Mouse (Mus musculus): ENCODE measurements at regions not wholly inside any gene's neighbourhood (a gene's known extent, or its start where the extent isn't known, plus 50 kb on each side); places are given as distances from the start of the nearest gene placed in this dataset.
A peak's percentile ranks its signal among the peaks of the same experiment; 100 is the strongest.

DNA sequence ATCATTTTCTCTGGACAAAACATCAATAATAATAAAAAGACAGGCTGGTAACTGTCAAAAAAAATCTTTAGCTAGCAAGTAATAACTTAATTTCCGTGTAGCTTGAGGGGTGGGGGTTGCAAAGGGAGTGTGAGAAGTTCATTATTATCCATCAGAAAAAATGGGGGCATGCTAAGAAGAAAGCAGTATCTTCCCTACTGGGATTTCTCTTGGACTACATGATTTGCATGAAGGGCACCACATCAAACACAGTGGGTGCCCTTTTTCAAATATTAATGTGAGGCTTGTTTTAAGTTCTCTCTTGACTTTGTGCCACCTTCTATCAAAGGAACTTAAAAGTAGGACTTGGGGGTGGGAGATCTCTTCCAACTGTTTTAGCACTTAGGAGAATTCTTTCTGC lies 783.4 kb upstream of the Manea start:
- DNase-seq (ENCODE audit: low spot score in 2 of 2) = no peak

DNA sequence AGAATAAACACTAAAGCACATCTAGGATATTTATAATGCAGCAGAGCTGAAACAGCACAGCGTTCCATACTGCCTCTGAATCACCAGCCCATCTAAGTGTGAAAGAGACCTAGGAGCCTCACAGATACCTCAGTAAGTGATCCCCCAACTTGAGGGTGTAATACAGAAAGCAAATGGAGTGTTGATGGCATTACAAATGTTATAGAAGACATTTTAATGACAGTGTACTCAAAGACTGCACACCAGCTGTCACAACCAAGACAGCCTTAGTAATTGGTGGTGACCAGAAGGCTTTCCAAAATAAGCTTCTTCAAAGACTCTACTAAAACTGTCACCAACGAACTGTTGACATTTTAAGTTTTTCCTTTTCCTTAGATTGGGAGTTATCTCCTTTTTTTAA lies 771.3 kb upstream of the Manea start:
- peak in 1 of 2 experiments; percentile 8 for DNase-seq (ENCODE audit: low spot score in 2 of 2)

DNA sequence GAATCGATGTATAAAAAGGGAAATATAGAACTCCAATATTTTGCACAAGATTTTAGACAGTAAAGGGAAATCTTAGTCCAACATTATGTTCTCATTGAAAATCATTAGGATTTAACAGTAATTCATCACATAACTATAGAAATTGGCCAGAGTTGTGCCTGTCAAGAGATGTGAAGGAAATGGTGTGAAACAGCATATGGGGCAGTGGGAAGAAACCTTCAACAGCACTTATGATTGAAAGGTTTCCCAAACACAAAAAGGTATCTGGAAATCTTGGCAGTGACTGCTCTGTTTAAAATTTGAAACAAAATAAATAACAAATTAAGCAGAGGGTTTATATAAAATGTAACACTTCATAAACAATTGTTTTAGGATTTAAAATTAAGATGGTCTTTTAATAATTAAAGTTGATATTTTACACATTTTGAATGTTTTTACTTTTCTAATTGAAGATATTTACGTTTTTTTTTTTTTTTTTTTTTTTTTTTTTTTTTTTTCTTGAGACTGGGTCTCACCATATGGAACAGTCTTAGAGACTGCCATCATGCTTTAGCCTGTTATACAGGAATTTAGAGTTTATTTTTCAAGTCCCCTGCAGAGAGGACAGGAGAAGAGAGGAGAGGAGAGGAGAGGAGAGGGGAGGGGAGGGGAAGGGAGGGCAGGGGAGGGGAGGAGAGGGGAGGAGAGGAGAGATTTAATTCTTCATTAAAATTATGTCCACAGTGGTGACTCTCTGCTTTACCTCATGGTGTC lies 770.6 kb upstream of the Manea start:
- no peak for DNase-seq (ENCODE audit: low spot score in 2 of 2)

DNA sequence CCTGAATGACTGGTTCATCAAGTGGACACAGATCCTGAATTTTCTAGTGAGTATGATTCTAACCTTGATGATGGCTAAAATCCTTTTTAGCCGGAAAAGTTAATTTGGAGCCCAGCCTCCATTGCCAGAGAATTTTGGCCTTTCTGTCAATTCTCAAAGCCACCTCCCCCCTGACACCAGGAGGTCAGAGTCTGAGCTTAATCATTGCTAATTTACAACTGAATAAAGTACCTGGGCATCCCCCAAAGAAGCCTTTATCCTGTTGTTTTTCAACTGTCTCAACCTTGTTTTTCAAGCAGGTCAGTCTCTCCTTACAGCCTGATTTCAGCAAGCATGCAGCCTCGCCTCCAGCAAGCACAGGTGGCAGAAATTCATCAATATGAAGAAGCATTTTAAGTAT lies 758.7 kb upstream of the Manea start:
- no peak for DNase-seq (ENCODE audit: low spot score in 2 of 2)

DNA sequence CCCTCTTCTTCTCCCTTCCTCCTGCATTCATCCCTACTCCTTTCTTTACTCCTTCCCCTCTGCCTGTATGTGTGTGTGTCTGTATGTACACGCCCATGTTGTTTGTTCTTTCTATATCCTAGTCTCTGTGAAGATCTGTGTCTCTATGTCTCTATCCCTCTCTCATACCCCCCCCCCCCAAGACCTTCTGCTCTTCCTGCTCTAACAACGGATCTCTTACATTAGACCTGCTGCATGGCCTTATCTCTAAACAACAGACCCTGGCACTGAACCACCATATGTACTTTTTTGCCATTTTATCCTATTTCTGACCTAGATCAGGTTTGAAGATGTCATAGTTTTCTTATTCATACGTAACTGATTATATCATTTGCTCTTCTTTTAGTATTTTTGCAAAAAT lies 749.6 kb upstream of the Manea start:
- no peak for DNase-seq (ENCODE audit: low spot score in 2 of 2)

DNA sequence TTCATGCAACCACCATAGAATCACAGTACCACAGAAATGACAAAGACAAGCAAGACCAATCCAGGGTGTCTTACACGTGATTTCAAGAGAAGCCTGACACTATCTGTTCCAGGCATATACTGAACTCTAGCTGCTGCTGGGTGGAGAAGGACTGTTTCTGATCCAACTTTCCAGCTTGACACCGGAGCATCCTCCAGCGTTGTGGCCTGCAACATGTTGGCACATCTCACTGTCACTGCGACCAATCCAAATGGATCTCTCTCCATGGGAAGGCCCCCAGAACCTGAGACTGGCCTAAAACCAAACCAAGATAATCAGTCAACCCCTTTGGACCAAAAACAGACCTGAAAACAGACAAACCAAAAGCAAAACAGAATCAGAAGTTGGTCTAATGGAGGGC lies 703.3 kb upstream of the Manea start:
- DNase-seq (ENCODE audit: low spot score in 2 of 2) = no peak

DNA sequence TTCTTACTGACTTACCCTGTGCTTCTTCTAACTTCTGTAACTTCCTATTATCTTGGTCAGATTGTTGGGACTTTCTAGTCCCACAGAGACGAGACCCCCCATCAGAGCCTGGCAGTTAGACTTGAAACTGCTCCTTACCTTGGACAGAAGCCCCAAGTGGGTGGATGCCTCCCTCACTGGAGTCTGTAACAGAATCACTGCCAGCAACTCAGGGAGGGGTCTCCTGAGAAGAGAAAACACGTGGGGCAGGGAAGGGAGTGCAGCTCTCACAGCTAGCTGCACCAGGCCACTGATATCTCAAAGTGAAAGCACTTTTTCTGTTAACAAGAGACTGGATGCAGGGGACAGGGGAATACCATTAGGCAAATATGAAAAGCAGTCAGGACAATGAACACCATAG lies 702.5 kb upstream of the Manea start:
- no peak for DNase-seq (ENCODE audit: low spot score in 2 of 2)
